Mouse (Mus musculus): ENCODE data around the gene Cadm3.
"Not testable (repeated sequence)": the region's sequence is repeated elsewhere in the genome, so short reads cannot be mapped to it uniquely, and the experiment has no call there.

Gene Cadm3

DNA sequence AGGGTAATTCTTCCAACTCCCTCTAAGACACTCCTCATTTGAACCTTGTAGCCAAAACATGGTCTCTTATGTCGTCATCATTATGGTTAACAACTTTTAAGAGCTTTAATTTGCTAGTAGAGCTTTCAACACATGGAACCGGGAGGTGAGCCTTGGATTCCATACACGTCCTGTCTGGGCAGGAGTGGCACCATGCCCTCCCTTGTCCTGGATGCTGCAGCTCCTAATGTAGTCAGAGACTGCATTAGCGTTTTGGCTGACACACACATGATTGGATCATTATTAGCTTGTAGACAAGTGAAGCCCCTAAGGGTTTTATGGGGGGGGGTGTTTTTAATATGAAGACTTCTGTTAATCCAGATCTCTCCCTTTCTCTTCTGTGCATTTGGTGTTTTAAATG lies 42.5 kb downstream of the Cadm3 start:
- Histone ChIP-seq H3K9me3 (ENCODE audit: low read length) (no peaks in the 10 kb centered on the region), H3K4me3 (replicated peaks; ENCODE audit: low read length) (no peak overlapping the region), H3K4me1 (replicated peaks; ENCODE audit: low read depth, low read length) (peaks cover 12% of the 10 kb centered on the region), H3K36me3 (ENCODE audit: insufficient read depth, low read length) (no peaks in the 10 kb centered on the region), H3K27me3 (ENCODE audit: insufficient read depth, low read length) (peaks cover 26% of the 10 kb centered on the region)
- no peak for TF ChIP-seq NANOG (IDR thresholded peaks at IDR 0.05; ENCODE audit: borderline replicate concordance, low read length)
- TF ChIP-seq CTCF (conservative IDR thresholded peaks at IDR 0.05; ENCODE audit: low read length): no peak
- no peak for TF ChIP-seq POU5F1 (IDR thresholded peaks at IDR 0.05; ENCODE audit: borderline replicate concordance, low read length)

DNA sequence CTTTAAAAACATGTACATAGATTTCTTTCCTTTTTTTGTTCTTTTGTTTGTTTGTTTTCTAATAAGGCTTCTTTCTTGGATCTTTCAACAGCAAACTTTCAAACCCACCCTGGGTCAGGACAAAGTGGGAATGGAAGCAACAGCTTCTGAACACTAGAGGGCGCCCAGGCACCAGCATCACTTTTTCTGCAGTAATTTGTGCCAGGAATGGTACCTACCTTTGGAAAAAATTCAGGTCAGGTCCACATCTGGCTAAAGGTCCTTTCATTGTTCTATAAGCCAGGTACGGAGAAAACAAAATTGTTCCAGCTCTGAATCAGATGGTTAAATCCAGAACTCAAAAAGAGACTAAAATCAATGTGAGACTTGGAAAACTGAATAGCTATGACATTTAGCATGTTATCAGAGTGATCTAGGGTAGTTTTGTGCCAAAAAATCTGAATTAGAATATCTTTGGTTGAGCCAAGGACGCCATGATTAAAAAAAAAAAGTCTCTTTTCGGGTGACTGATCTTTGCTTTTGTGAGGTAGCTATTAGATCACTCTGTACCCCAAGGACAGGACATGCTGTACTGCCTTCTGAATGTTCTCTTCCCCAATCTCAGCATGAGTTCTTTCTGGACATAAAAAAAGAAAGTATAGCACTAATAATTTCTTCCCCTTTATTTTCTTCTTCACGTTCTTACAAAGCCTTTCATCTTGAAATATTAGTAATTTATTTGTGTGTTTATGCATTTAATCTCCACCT lies 43.5 kb downstream of the Cadm3 start:
- H3K9me3 ChIP-seq (ENCODE audit: low read length): no peaks in the 10 kb centered on the region

DNA sequence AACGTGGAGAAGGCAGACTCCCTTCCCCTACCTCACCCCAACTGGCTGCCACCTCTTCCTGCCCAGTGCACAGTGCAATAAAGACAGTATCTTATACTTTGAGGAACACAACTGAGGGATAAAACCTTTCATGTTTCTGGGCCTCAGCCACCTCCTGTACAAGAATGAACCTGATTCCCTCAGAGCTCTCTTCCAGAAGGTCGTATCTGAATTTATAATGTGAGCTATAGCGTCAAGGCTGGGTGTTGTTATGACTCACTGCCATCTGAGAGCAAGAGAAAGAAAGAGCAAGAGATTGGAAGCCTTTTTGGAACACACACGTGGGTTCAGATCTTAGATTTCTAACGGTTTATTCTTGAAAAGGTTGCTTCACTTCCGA lies 45.3 kb downstream of the Cadm3 start:
- H3K9me3 ChIP-seq (ENCODE audit: low read length): no peaks in the 10 kb centered on the region
- H3K27me3 ChIP-seq (ENCODE audit: insufficient read depth, low read length): peaks cover 15% of the 10 kb centered on the region
- no peaks in the 10 kb centered on the region for H3K36me3 ChIP-seq (ENCODE audit: insufficient read depth, low read length)
- peaks cover 12% of the 10 kb centered on the region for H3K4me1 ChIP-seq (replicated peaks; ENCODE audit: low read depth, low read length)
- TF ChIP-seq NANOG (IDR thresholded peaks at IDR 0.05; ENCODE audit: borderline replicate concordance, low read length): no peak
- no peak for TF ChIP-seq POU5F1 (IDR thresholded peaks at IDR 0.05; ENCODE audit: borderline replicate concordance, low read length)
- TF ChIP-seq CTCF (conservative IDR thresholded peaks at IDR 0.05; ENCODE audit: low read length): no peak
- no peak overlapping the region for H3K4me3 ChIP-seq (replicated peaks; ENCODE audit: low read length)

More for the DNA sequence above, 43.5 kb downstream of the Cadm3 start:
- no peak overlapping the region for H3K4me3 ChIP-seq (replicated peaks; ENCODE audit: low read length)
- H3K36me3 ChIP-seq (ENCODE audit: insufficient read depth, low read length): no peaks in the 10 kb centered on the region
- TF ChIP-seq POU5F1 (IDR thresholded peaks at IDR 0.05; ENCODE audit: borderline replicate concordance, low read length) (no peak), CTCF (conservative IDR thresholded peaks at IDR 0.05; ENCODE audit: low read length) (peak; percentile 57), NANOG (IDR thresholded peaks at IDR 0.05; ENCODE audit: borderline replicate concordance, low read length) (no peak)
- peaks cover 12% of the 10 kb centered on the region for H3K4me1 ChIP-seq (replicated peaks; ENCODE audit: low read depth, low read length)
- H3K27me3 ChIP-seq (ENCODE audit: insufficient read depth, low read length): peaks cover 21% of the 10 kb centered on the region

DNA sequence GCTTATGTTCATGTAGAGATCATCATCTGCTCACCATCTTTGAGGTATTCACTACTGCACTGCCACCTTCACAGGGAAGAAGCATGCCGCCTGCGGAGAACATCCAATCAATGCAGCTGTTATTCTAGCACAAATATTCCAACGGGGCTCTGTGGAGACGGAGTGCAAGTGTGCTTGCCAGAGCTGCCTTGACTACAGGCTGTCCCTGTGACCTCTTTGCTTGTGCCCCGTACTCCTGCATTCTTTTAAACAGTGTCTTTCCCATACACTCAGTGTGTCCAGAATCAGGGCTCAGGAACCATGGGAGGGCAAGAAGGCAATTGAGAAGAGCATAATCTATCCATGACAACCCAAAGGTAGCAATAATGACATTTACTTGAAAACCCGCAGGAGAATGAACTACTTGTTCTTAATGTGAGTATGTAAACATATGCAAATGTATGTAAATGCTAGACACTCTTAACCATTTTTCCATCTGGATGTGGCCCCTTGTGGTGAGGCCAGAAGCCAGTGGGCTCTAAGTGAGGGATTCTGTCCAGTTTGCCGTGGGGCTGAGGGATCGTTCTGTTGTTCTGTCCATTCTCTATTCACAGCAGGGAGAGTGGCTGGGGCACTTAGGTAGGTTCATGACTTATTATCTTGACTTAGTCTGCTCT lies 45.8 kb downstream of the Cadm3 start:
- TF ChIP-seq NANOG (IDR thresholded peaks at IDR 0.05; ENCODE audit: borderline replicate concordance, low read length) (peak; percentile 56; the same call in 1 of the 2 replicates), CTCF (conservative IDR thresholded peaks at IDR 0.05; ENCODE audit: low read length) (no peak)
- Histone ChIP-seq H3K36me3 (ENCODE audit: insufficient read depth, low read length) (no peaks in the 10 kb centered on the region), H3K4me3 (replicated peaks; ENCODE audit: low read length) (no peak overlapping the region)

DNA sequence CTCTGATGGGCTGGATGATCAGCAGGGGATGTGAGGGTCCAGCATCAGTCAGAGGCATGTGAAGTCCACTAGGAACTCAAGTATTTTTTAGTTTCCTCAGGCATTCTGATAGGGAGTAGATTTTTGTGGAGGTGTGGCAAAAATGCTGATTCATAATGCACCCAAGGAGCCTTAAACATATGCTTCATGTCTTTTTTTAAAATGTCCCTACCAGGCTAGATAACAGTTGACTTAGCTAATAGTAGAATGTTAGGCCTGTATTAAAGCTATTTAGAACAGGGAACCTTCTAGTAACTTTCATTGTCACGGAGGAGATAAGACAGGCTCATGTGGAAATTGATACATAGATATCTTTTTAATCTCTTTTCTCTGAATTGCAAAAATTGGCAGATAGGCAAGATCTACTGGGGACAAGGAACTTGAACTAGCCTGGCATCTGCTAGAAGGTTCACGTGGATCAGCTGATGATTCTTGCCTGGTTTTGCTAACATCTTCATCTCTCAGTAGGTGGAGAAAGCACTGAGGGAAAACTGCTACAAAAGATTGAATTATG lies 49.5 kb downstream of the Cadm3 start:
- Histone ChIP-seq H3K4me3 (replicated peaks; ENCODE audit: low read length) (no peak overlapping the region), H3K27me3 (ENCODE audit: insufficient read depth, low read length) (peaks cover 6% of the 10 kb centered on the region), H3K4me1 (replicated peaks; ENCODE audit: low read depth, low read length) (peaks cover 12% of the 10 kb centered on the region), H3K36me3 (ENCODE audit: insufficient read depth, low read length) (no peaks in the 10 kb centered on the region), H3K9me3 (ENCODE audit: low read length) (no peaks in the 10 kb centered on the region)
- no peak for TF ChIP-seq CTCF (conservative IDR thresholded peaks at IDR 0.05; ENCODE audit: low read length)
- no peak for TF ChIP-seq NANOG (IDR thresholded peaks at IDR 0.05; ENCODE audit: borderline replicate concordance, low read length)
- no peak for TF ChIP-seq POU5F1 (IDR thresholded peaks at IDR 0.05; ENCODE audit: borderline replicate concordance, low read length)

More for the DNA sequence above, 45.8 kb downstream of the Cadm3 start:
- peaks cover 12% of the 10 kb centered on the region for H3K4me1 ChIP-seq (replicated peaks; ENCODE audit: low read depth, low read length)
- H3K9me3 ChIP-seq (ENCODE audit: low read length): no peaks in the 10 kb centered on the region
- peaks cover 15% of the 10 kb centered on the region for H3K27me3 ChIP-seq (ENCODE audit: insufficient read depth, low read length)

DNA sequence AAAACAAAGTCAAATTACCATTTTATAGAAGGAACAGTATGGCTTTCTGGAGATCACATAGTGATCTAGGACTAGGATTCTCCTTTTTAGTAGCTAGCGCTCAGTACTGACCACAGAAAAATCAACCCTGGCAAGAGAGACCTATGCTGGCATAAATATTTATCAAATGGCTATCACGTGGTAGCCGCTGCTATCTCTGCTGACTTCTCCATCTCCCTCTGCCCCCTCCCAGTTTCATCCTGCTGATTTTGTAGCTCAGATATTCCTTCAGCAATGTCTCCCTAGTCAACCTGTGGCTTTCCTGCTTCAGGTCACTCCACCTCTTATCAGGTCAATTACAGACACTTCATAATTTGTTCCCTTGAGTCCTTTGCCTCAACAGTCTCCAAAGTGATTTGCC lies 51.8 kb downstream of the Cadm3 start:
- Histone ChIP-seq H3K36me3 (ENCODE audit: insufficient read depth, low read length) (no peaks in the 10 kb centered on the region), H3K4me3 (replicated peaks; ENCODE audit: low read length) (no peak overlapping the region), H3K27me3 (ENCODE audit: insufficient read depth, low read length) (peaks cover 3% of the 10 kb centered on the region; the same call in 1 of the 2 replicates), H3K9me3 (ENCODE audit: low read length) (no peaks in the 10 kb centered on the region), H3K4me1 (replicated peaks; ENCODE audit: low read depth, low read length) (no peaks in the 10 kb centered on the region)
- TF ChIP-seq CTCF (conservative IDR thresholded peaks at IDR 0.05; ENCODE audit: low read length): no peak
- TF ChIP-seq NANOG (IDR thresholded peaks at IDR 0.05; ENCODE audit: borderline replicate concordance, low read length): no peak
- no peak for TF ChIP-seq POU5F1 (IDR thresholded peaks at IDR 0.05; ENCODE audit: borderline replicate concordance, low read length)

DNA sequence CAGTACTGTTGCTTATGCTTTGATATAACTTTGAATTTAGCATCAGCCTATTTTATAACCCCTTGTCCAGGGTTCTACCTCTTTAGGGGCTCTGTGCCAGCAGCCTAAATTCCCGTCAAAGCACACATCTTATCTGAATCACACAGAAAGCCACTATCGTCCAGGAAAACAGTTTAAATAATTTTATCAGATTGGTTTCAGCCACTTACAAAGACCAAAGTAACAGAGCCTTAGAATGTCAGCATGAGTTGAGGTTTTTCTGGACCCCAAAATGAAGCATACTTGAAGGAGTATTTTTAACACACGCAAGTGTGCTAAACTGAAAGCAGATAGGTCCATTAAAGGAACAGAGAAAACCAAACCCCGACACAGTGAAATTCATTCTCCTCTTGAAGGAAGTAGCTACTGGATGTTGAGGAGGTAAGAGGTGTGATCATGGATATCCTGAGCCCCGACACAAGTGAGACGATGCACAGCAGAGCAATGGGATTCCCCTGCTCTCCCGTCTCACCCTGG lies 53.9 kb downstream of the Cadm3 start:
- not testable (repeated sequence) for H3K9me3 ChIP-seq (ENCODE audit: low read length); H3K36me3 ChIP-seq (ENCODE audit: insufficient read depth, low read length); H3K27me3 ChIP-seq (ENCODE audit: insufficient read depth, low read length); H3K4me3 ChIP-seq (replicated peaks; ENCODE audit: low read length); H3K4me1 ChIP-seq (replicated peaks; ENCODE audit: low read depth, low read length)

DNA sequence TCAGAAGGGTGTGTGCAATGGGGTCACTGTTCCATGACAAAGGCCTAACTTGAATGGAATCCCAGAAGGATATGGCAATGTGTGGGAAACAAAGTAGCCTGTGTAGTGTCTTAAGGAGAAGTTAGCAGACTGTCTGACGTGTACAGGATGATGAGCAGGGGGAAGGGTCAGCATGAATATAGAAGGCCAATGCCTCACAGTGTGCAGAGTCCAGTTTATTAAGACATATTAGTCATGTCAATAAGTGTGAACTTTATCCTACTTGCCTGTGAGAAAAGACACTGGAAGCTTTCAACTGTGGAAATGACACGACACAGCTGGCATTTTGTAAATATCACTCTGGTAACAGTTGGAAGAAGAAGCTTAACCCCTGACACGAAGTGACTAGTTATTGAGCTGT lies 64.7 kb downstream of the Cadm3 start:
- not testable (repeated sequence) for H3K4me3 ChIP-seq (replicated peaks; ENCODE audit: low read length); H3K9me3 ChIP-seq (ENCODE audit: low read length); H3K4me1 ChIP-seq (replicated peaks; ENCODE audit: low read depth, low read length); H3K27me3 ChIP-seq (ENCODE audit: insufficient read depth, low read length); H3K36me3 ChIP-seq (ENCODE audit: insufficient read depth, low read length)

All from E14TG2a.4 (cell line).